Mouse (Mus musculus) megakaryocyte, embryonic 14.5 days (primary cell): ENCODE results near the gene Smad9. TPM values are rescaled to one million over a fixed set of nuclear protein-coding genes. Genes with fewer than 3 reads are reported as not detected.
A peak's percentile ranks its signal among the peaks of the same experiment; 100 is the strongest.
"Not testable (repeated sequence)": the region's sequence is repeated elsewhere in the genome, so short reads cannot be mapped to it uniquely, and the experiment has no call there.

Experiments used
- H3K27me3 ChIP-seq: replicated peaks from 2 replicates; pipeline ENCODE3; 2012; ENCODE audit warnings: inconsistent platforms
- H3K36me3 ChIP-seq: replicated peaks from 2 replicates; pipeline ENCODE3; 2012; ENCODE audit warnings: low read length, inconsistent platforms, mixed read lengths
- H3K4me1 ChIP-seq: 2 replicates; pipeline ENCODE4 v1.6.1; 2012; ENCODE audit warnings: inconsistent platforms
- H3K4me3 ChIP-seq: replicated peaks from 2 replicates; pipeline ENCODE3; 2012; ENCODE audit warnings: moderate library complexity, mild to moderate bottlenecking, inconsistent platforms
- H3K9me3 ChIP-seq: 2 replicates; pipeline ENCODE4 v1.6.1; 2012; ENCODE audit warnings: inconsistent platforms
- FLI1 ChIP-seq: IDR thresholded peaks from 2 replicates; pipeline ENCODE4 v1.6.1; 2012; ENCODE audit warnings: low read length, inconsistent platforms, mixed read lengths
- GATA1 ChIP-seq: IDR thresholded peaks from 3 replicates; pipeline ENCODE4 v1.6.1; 2012; ENCODE audit warnings: mixed read lengths, low read length, inconsistent platforms, borderline replicate concordance
- polyA plus RNA-seq: library from polyadenylated mRNA; stranded (reverse); fragments of >175 nt; gene quantifications from 2 replicates; pipeline ENCODE4 v1.2.3, GENCODE M21; 2012; ENCODE audit warnings: low replicate concordance; ENCODE audit not compliant: insufficient read depth

Gene Smad9
- polyA plus RNA-seq, 1 experiment: not detected

DNA sequence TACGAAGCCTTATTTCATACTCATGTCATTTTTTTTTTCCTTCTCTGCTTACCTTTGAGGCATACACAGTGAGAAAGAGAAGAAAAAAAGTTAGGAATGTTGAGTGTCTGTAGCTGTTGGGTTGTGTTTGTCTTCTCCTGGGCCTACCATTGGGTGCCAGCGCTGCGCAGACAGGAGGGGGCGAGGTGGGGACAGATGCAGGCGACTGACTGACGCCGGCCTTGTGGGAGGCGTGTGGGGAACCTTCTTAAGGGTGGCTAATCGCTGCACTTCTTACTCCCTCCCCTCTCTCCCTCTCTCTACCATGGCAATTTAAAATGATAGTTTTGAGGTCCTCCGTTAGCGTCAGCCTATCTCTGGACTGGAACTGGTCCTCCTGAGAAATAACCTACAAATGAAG, 676 bp downstream of the Smad9 start:
- Histone ChIP-seq H3K4me3 (peak overlapping the region; percentile 33), H3K36me3 (peaks cover 11% of the 10 kb centered on the region), H3K27me3 (peaks cover 47% of the 10 kb centered on the region), H3K4me1 (peaks cover 15% of the 10 kb centered on the region), H3K9me3 (peaks cover 8% of the 10 kb centered on the region)
- TF ChIP-seq FLI1: no peak
- TF ChIP-seq GATA1: no peak

DNA sequence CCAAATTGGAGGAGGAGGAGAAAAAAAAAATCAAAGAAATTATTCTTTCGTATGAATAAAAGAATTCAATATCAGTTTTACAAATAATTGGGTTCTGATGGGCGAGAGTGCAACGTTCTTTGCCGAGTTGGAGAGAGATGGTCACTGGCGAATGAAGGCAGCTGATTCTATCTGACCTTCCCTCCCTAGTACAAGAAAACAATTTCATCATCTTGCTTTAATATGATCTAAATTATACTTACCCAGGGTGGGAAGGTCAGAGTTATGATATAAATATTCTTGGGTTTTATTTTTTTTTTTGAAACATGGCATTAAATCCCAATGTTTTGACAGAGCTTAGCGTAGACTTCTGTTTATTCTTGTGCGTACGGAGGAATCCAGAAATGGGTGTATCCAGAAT, 2.1 kb downstream of the Smad9 start:
- H3K4me1 ChIP-seq: peaks cover 15% of the 10 kb centered on the region
- peaks cover 47% of the 10 kb centered on the region for H3K27me3 ChIP-seq
- H3K4me3 ChIP-seq: no peak overlapping the region
- H3K9me3 ChIP-seq: peaks cover 9% of the 10 kb centered on the region
- TF ChIP-seq GATA1 (no peak), FLI1 (no peak)
- H3K36me3 ChIP-seq: no peaks in the 10 kb centered on the region

DNA sequence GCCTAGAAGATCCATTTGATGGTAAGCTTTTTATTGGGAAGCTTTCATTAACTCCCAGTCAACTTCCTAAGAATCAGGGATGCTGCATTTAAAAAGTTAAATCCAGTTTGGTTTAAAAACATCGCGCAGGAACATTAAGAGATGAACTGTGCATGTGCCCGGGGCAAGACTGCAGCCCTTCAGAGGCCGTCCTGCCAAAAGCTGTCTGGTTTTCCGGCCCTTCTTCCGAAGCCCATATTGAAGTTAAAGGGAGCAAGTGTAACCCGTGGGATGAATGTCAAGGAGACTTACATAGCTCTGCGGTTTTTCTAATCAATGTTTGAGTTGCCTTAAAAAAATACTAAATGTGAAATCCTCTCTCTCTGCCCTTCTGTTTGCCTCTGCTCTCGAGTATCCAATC, 3.8 kb downstream of the Smad9 start:
- H3K36me3 ChIP-seq: no peaks in the 10 kb centered on the region
- TF ChIP-seq GATA1 (no peak), FLI1 (no peak)
- H3K4me3 ChIP-seq: no peak overlapping the region
- peaks cover 25% of the 10 kb centered on the region for H3K9me3 ChIP-seq
- peaks cover 15% of the 10 kb centered on the region for H3K4me1 ChIP-seq
- H3K27me3 ChIP-seq: peaks cover 40% of the 10 kb centered on the region

DNA sequence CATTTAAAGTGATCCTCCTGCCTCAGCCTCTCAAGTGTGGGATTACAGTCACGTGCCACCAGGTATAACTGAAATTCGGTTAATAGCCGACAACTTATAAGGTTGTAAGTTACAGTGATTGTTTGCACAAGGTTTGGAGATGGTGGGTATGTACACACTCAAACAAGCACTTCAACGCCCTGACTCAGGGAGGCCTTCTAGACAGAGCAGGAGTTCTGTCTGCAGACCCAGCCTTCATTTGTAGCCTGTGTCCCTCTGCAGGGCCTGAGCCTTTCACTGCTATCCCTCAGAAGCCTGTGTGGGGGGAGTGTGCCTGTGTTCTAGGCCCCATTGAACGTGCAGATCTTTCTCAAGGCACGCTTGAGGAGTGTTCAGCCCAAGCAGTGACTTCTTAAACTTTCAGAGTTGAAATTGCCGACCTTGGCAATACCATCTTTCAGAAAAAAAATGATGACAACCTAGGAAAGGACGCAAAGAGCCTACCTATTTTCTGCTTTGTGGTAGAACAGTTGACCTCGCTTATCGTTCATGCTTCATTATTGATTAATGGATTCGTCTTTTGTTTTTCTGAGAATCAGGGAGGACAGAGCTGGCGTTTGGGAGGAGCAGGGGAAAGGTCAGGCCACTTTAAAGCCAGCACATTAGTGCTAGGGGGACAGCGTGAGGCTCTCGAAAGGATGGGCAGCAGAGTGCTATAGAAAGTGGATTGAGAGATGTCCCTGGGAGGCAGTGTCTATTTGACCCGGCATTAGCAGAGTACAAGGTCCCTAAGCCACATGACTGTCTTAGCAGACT, 5.1 kb downstream of the Smad9 start:
- Histone ChIP-seq H3K4me3 (no peak overlapping the region), H3K9me3 (peaks cover 30% of the 10 kb centered on the region), H3K27me3 (peaks cover 27% of the 10 kb centered on the region), H3K36me3 (no peaks in the 10 kb centered on the region), H3K4me1 (peaks cover 10% of the 10 kb centered on the region)
- TF ChIP-seq FLI1: no peak
- TF ChIP-seq GATA1: no peak

DNA sequence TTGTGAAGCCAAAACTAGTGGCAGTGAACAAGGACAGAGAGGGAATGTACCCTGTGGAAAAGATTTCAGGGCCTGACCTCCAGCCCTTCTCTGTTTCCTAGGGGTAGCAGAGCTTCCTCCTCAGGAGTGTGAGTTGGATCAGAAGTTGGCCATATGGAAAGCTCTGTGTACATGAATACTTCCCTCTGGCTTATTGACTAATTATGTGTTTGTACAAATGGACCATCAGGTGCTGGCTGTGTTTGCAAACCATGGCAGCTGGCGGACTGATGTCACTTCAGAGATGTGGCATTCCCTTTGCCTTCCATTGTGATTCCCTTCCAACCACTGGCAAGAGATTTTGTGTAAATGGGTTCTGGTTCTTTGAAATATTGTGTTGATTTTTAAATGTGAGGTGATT, 5.9 kb downstream of the Smad9 start:
- no peaks in the 10 kb centered on the region for H3K36me3 ChIP-seq
- peaks cover 2% of the 10 kb centered on the region; the same call in 1 of the 2 replicates for H3K4me1 ChIP-seq
- TF ChIP-seq GATA1 (no peak), FLI1 (no peak)
- H3K27me3 ChIP-seq: peaks cover 19% of the 10 kb centered on the region
- peaks cover 30% of the 10 kb centered on the region for H3K9me3 ChIP-seq
- no peak overlapping the region for H3K4me3 ChIP-seq

DNA sequence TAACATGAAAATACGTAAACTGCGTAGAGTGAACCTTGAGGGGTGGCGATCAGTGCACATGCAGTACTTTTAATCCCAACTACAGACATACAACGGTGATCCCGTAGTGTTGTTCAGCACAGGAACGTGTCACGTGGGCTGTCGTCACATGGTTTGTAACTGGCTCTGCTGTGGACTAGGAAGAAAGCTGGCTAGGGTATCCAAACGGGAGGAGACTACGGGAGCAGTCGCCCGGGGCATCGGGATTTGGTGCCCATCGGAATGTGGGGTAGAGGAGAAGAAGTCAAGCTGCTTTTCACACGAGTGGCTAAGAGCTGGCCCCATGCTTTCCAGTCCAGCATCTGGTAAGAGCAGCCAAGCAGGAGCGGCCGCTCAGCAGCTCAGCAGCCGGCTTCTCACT, 9.0 kb downstream of the Smad9 start:
- peaks cover 6% of the 10 kb centered on the region for H3K27me3 ChIP-seq
- TF ChIP-seq GATA1: no peak
- no peak for TF ChIP-seq FLI1
- no peaks in the 10 kb centered on the region for H3K36me3 ChIP-seq
- no peak overlapping the region for H3K4me3 ChIP-seq
- peaks cover 41% of the 10 kb centered on the region for H3K9me3 ChIP-seq
- H3K4me1 ChIP-seq: no peaks in the 10 kb centered on the region

DNA sequence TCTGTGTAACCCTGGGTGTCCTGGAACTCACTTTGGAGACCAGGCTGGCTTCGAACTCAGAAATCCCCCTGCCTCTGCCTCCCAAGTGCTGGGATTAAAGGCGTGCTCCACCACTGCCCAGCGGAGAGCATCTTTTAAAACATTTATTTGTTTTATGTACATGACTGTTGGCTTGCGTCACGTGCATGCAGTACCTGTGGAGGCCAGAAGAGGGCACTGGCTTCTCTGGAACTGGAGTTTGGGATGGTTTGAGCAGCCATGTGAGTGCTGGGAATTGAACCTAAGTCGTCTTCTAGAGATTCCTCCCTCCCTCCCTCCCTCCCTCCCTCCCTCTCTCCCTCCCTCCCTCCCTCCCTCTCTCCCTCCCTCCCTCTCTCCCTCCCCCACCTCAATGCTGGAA, 10.1 kb downstream of the Smad9 start:
- not testable (repeated sequence) for H3K27me3 ChIP-seq, H3K36me3 ChIP-seq, H3K4me3 ChIP-seq, H3K4me1 ChIP-seq
- peaks cover 41% of the 10 kb centered on the region for H3K9me3 ChIP-seq

DNA sequence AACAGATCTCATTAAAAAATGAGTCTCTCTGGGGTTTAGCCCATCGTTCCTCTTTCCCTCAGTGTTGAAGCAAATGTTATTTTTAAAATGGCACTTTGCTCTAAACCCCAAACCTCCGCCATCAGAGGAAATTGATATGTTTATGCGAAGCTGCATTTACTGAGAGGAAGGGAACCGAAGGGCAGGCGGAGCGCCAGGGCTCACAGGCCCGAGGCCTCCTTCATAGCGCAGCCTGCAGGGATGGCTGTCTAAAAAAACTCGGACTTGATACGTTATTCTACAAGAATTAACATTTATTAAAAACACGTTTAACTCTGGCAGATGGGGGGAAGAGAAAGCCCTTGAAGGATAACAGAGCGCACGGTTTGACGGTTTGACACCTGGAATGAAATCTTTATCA, 10.7 kb downstream of the Smad9 start:
- no peaks in the 10 kb centered on the region for H3K4me1 ChIP-seq
- peaks cover 41% of the 10 kb centered on the region for H3K9me3 ChIP-seq
- H3K36me3 ChIP-seq: no peaks in the 10 kb centered on the region
- no peak for TF ChIP-seq FLI1
- no peak for TF ChIP-seq GATA1
- H3K4me3 ChIP-seq: no peak overlapping the region
- peaks cover 2% of the 10 kb centered on the region for H3K27me3 ChIP-seq

DNA sequence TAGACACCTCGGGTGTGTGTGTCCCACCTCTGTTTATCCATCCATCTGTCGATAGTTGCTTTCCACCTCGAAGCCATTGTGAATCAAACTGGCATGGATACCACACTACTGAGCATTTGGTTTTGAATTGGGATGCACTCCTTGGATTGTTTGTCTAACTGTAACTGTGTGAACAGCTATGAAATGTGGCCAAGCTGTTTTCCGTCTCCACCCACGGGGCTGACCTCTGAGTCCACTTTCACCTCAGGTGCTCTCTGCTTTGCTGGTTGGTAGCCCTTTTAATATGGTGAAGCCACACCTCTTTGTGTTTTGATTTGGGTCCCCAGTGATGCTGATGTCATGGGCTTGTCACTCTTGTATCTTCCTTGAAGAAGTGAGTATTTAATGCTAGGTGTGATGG, 11.4 kb downstream of the Smad9 start:
- Histone ChIP-seq H3K4me1 (no peaks in the 10 kb centered on the region), H3K9me3 (peaks cover 41% of the 10 kb centered on the region), H3K4me3 (no peak overlapping the region), H3K27me3 (peaks cover 2% of the 10 kb centered on the region), H3K36me3 (no peaks in the 10 kb centered on the region)
- no peak for TF ChIP-seq GATA1
- TF ChIP-seq FLI1: no peak

DNA sequence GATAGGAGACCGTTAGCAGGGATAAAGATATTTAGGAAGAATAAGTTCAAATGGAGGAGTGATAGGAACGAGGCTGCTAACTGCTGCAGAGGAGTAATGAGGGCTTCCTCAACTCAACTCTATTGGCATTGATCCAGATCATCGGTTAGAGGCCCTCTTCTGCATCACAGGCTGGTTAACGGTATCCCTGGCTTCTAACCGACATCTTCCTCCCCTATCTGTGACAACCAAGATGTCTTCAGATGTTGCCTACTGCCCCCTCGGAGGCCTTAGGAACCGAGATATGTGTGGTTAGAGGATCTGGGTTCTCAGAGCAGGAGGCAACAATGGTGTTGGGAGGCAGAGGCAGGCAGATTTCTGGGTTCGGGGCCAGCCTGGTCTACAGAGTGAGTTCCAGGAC, 13.2 kb downstream of the Smad9 start:
- Histone ChIP-seq H3K4me3 (no peak overlapping the region), H3K9me3 (peaks cover 38% of the 10 kb centered on the region), H3K4me1 (no peaks in the 10 kb centered on the region), H3K36me3 (no peaks in the 10 kb centered on the region), H3K27me3 (no peaks in the 10 kb centered on the region)
- TF ChIP-seq FLI1: no peak
- no peak for TF ChIP-seq GATA1
